Mouse (Mus musculus) G1E (cell line): ENCODE measurements at regions not wholly inside any gene's neighbourhood (a gene's known extent, or its start where the extent isn't known, plus 50 kb on each side); places are given as distances from the start of the nearest gene placed in this dataset.

Source experiments
- CTCF ChIP-seq: IDR thresholded peaks from 2 replicates; pipeline ENCODE4 v1.5.1; 2012; ENCODE audit warnings: low read depth, low read length, inconsistent platforms, mixed read lengths
- GATA1 ChIP-seq: IDR thresholded peaks from 2 replicates; pipeline ENCODE4 v1.6.1; 2012; ENCODE audit warnings: borderline replicate concordance, low read length, inconsistent platforms, mixed read lengths
- GATA2 ChIP-seq: IDR thresholded peaks from 2 replicates; pipeline ENCODE4 v1.6.1; 2012; ENCODE audit warnings: low read depth, low read length, inconsistent platforms, borderline replicate concordance
- POLR2AphosphoS5 ChIP-seq: IDR thresholded peaks from 2 replicates; pipeline ENCODE4 v1.6.1; 2012; ENCODE audit warnings: low read depth, low read length, inconsistent platforms; ENCODE audit not compliant: insufficient replicate concordance
- TAL1 ChIP-seq: conservative IDR thresholded peaks from 2 replicates; pipeline ENCODE4 v1.6.1; 2012; ENCODE audit warnings: low read depth, low read length, inconsistent platforms, mixed read lengths

DNA sequence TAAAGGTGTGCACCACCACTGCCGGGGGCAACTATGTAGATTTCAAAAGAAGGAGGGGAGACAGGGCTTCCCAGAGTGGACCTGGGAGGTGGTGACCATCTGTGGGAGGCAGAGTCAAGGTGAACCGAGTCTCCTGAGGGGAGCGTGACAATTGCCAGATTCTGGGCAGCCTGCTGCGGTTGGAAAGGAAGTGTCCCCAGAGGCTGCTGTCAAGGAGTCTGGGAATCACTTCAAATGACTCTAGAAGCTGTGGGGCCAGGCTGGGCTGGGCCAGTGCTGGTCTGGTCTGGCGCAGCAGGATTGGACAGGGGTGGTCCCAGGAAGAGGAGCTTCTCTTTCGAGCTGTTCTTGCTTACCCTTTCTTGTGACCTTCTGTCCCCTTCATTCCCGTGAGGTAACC is 95.4 kb upstream of the Gm26897 start:
- TF ChIP-seq CTCF (no peak), GATA2 (no peak), TAL1 (no peak), POLR2AphosphoS5 (no peak), GATA1 (no peak)
